Mouse (Mus musculus): Measurements from ENCODE around the gene Lactbl1. TPM values are rescaled to one million over a fixed set of nuclear protein-coding genes. Genes with fewer than 3 reads are reported as not detected.
A peak's percentile ranks its signal among the peaks of the same experiment; 100 is the strongest.

Gene Lactbl1
- total RNA-seq, 1 experiment = not detected

DNA sequence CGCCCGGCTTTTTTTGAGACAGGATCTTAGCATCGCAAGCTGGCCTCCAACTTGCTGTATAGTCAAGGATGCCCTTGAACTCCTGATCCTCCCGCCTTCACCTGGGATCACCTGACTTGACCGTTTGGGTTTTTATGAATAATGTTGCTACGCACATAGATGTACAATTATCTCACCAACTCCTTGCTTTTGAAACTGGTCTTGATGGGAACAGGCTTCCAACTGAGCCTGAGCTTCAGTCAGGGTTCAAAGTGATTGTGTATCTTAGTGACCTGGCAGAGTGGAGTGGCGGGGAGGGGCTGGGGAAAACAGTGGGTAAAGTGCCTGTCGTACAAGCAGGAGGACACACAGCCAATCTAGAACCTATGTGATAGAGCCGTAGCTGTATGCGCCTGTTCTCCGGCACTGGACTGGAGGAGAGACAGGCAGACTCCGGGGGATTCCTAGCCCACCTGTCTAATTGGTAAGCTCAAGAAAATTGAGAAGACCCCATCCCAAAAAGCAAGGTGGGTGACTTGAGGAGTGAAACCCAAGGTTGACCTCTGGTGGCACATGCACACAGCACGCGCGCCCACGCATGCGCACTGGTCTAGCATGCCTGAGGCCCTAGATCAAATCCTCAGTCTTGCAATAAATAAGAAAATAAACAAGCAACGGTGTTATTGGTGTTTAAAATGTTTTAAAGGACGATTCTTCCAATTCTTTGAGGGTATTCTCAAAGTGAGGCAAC, 16.5 kb upstream of the Lactbl1 start:
- in situ Hi-C loops (cut with MboI; ENCODE audit: low sequenced_read_pairs in 2 of 2, unreplicated experiment in 2 of 2) = loop anchor here in 1 of 2 experiments (25.0 kb wide), 1 partner anchor 244 kb away; no protein-coding TSS in a partner anchor
- Histone ChIP-seq H3K4me1 (ENCODE audit: control insufficient read depth in 2 of 2, insufficient read depth in 2 of 2, low read length in 2 of 2, poor library complexity in 1 of 2) (peaks cover 5 to 6% of the 10 kb centered on the region in 2 experiments), H3K9ac (ENCODE audit: insufficient read depth, low read depth, low read length, poor library complexity, severe bottlenecking) (no peak overlapping the region; the same call in 1 of the 2 replicates), H3K9me3 (ENCODE audit: control insufficient read depth, insufficient read depth, low read depth, low read length) (no peaks in the 10 kb centered on the region), H3K27ac (ENCODE audit: insufficient read depth, low read depth, low read length, poor library complexity, severe bottlenecking) (no peak overlapping the region), H3K36me3 (ENCODE audit: control insufficient read depth, insufficient read depth, low read length, poor library complexity, severe bottlenecking) (no peaks in the 10 kb centered on the region), H3K4me3 (ENCODE audit: insufficient read depth in 1 of 2, low read depth in 1 of 2, low read length in 2 of 2, poor library complexity in 1 of 2, severe bottlenecking in 1 of 2) (no peak overlapping the region)
- DNase-seq (ENCODE audit: low read depth, low spot score) = no peak
- TF ChIP-seq MAFK (IDR thresholded peaks at IDR 0.05; ENCODE audit: insufficient read depth, low read depth, low read length) (no peak), CHD2 (IDR thresholded peaks at IDR 0.05; ENCODE audit: low read depth, low read length) (no peak), ZC3H11A (IDR thresholded peaks at IDR 0.05; ENCODE audit: borderline replicate concordance, low read depth, low read length) (no peak), ZNF384 (IDR thresholded peaks at IDR 0.05; ENCODE audit: low read depth, low read length) (no peak), HCFC1 (IDR thresholded peaks at IDR 0.05; ENCODE audit: borderline replicate concordance, insufficient read depth, low read length) (no peak)

DNA sequence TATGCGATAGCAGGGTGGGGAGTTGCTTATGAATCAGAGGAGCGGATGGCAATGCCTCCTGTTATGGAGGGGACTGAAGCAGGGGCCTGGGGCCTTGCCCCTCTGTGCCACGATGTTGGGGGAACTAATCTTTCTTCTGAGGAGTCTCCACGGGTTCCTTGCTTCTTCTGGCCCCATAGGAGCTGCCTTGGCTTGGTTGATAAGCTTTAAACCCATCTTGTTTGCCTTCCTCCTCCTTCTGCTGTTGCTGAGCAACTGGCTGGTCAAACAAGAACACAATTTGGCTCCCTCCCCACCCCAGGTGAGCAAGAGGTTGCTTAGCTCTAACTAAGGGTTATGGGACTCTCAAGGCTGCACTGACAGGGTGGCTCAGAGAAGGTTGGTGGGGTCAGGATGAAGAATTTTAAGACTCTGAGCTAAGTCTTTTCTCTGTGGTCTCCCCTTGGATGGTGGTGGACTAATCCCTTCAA, 12.0 kb upstream of the Lactbl1 start, which contains the start of gene Tex46:
Gene Tex46, plus strand, starts transcription at position 51 of the 470 bp plus-strand sequence.
- Histone ChIP-seq H3K27ac (ENCODE audit: insufficient read depth, low read depth, low read length, poor library complexity, severe bottlenecking) (no peak within 1 kb of the TSS), H3K9ac (ENCODE audit: insufficient read depth, low read depth, low read length, poor library complexity, severe bottlenecking) (no peak within 1 kb of the TSS), H3K4me1 (ENCODE audit: control insufficient read depth in 2 of 2, insufficient read depth in 2 of 2, low read length in 2 of 2, poor library complexity in 1 of 2) (peaks cover 2 to 6% of the 10 kb centered on the region in 2 experiments; a peak in 3 of 4 replicates), H3K9me3 (ENCODE audit: control insufficient read depth, insufficient read depth, low read depth, low read length) (no peaks in the 10 kb centered on the region), H3K4me3 (ENCODE audit: insufficient read depth in 1 of 2, low read depth in 1 of 2, low read length in 2 of 2, poor library complexity in 1 of 2, severe bottlenecking in 1 of 2) (no peak within 1 kb of the TSS), H3K36me3 (ENCODE audit: control insufficient read depth, insufficient read depth, low read length, poor library complexity, severe bottlenecking) (no peaks in the 10 kb centered on the region)
- DNase-seq (ENCODE audit: low read depth, low spot score) = no peak
- in situ Hi-C loops (cut with MboI; ENCODE audit: low sequenced_read_pairs in 2 of 2, unreplicated experiment in 2 of 2) = loop anchor here in 1 of 2 experiments (10.0 to 25.0 kb wide), 2 partner anchors 156 to 248 kb away; no protein-coding TSS in a partner anchor
- no peak for TF ChIP-seq ZNF384 (IDR thresholded peaks at IDR 0.05; ENCODE audit: low read depth, low read length)
- no peak for TF ChIP-seq MAFK (IDR thresholded peaks at IDR 0.05; ENCODE audit: insufficient read depth, low read depth, low read length)
- TF ChIP-seq HCFC1 (IDR thresholded peaks at IDR 0.05; ENCODE audit: borderline replicate concordance, insufficient read depth, low read length) = no peak
- no peak for TF ChIP-seq CHD2 (IDR thresholded peaks at IDR 0.05; ENCODE audit: low read depth, low read length)
- no peak for TF ChIP-seq ZC3H11A (IDR thresholded peaks at IDR 0.05; ENCODE audit: borderline replicate concordance, low read depth, low read length)

DNA sequence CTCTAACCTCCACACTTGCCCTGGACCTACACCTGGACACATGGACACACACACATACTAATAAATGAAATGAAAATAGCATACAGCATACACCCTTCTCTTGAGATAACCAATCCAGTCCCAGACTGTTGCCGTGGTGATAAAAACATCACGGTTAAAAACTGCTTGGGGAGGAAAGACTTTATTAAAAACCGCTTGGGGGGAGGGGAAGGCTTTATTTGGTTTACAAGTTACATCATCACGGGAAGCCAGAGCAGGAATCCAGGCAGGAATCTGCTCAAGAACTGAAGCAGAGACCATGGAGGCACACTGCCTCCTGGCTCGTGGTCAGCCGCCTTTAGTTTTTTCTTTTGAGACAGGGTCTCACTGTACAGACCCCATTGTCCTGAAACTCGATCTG, 8.8 kb upstream of the Lactbl1 start:
- DNase-seq (ENCODE audit: low read depth, low spot score) = no peak
- Histone ChIP-seq H3K9ac (ENCODE audit: insufficient read depth, low read depth, low read length, poor library complexity, severe bottlenecking) (no peak overlapping the region), H3K9me3 (ENCODE audit: control insufficient read depth, insufficient read depth, low read depth, low read length) (no peaks in the 10 kb centered on the region), H3K36me3 (ENCODE audit: control insufficient read depth, insufficient read depth, low read length, poor library complexity, severe bottlenecking) (no peaks in the 10 kb centered on the region), H3K4me1 (ENCODE audit: control insufficient read depth in 2 of 2, insufficient read depth in 2 of 2, low read length in 2 of 2, poor library complexity in 1 of 2) (peaks cover 2 to 8% of the 10 kb centered on the region in 2 experiments; a peak in 3 of 4 replicates), H3K27ac (ENCODE audit: insufficient read depth, low read depth, low read length, poor library complexity, severe bottlenecking) (no peak overlapping the region), H3K4me3 (ENCODE audit: insufficient read depth in 1 of 2, low read depth in 1 of 2, low read length in 2 of 2, poor library complexity in 1 of 2, severe bottlenecking in 1 of 2) (no peak overlapping the region)
- in situ Hi-C loops (cut with MboI; ENCODE audit: low sequenced_read_pairs in 2 of 2, unreplicated experiment in 2 of 2) = loop anchor here in 1 of 2 experiments (10.0 to 25.0 kb wide), 2 partner anchors 159 to 251 kb away; no protein-coding TSS in a partner anchor
- no peak for TF ChIP-seq CHD2 (IDR thresholded peaks at IDR 0.05; ENCODE audit: low read depth, low read length)
- TF ChIP-seq ZNF384 (IDR thresholded peaks at IDR 0.05; ENCODE audit: low read depth, low read length) = no peak
- TF ChIP-seq ZC3H11A (IDR thresholded peaks at IDR 0.05; ENCODE audit: borderline replicate concordance, low read depth, low read length) = no peak
- TF ChIP-seq HCFC1 (IDR thresholded peaks at IDR 0.05; ENCODE audit: borderline replicate concordance, insufficient read depth, low read length) = no peak
- TF ChIP-seq MAFK (IDR thresholded peaks at IDR 0.05; ENCODE audit: insufficient read depth, low read depth, low read length) = no peak

DNA sequence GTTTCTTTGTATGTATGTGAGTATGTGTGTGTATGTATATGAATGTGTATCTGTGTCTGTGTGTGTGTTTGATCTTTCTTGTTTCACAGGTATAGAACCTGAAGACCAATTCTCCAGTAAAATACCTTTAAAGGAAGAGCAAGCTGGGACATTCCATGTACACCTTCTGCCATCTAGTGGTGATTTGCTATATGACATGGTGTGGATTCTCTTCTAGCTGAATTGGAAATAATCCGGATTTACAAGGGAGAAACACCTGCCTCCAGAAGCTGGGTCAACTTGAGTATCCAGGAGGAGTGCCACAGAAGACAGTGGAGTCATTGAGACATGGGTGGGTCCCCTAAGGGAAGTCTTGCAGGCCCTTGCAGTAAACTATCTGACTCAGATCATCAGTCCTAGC, 1.1 kb upstream of the Lactbl1 start:
- in situ Hi-C loops (cut with MboI; ENCODE audit: low sequenced_read_pairs in 2 of 2, unreplicated experiment in 2 of 2) = loop anchor here (10.0 to 25.0 kb wide), 3 partner anchors 167 to 259 kb away; no protein-coding TSS in a partner anchor
- no peak overlapping the region for H3K9ac ChIP-seq (ENCODE audit: insufficient read depth, low read depth, low read length, poor library complexity, severe bottlenecking)
- DNase-seq (ENCODE audit: low read depth, low spot score) = no peak

More for the DNA sequence above, 1.1 kb upstream of the Lactbl1 start:
- Histone ChIP-seq H3K4me1 (ENCODE audit: control insufficient read depth in 2 of 2, insufficient read depth in 2 of 2, low read length in 2 of 2, poor library complexity in 1 of 2) (peaks cover 0 to 13% of the 10 kb centered on the region in 2 experiments; a peak in 1 of 4 replicates), H3K36me3 (ENCODE audit: control insufficient read depth, insufficient read depth, low read length, poor library complexity, severe bottlenecking) (no peaks in the 10 kb centered on the region), H3K9me3 (ENCODE audit: control insufficient read depth, insufficient read depth, low read depth, low read length) (no peaks in the 10 kb centered on the region), H3K27ac (ENCODE audit: insufficient read depth, low read depth, low read length, poor library complexity, severe bottlenecking) (no peak overlapping the region), H3K4me3 (ENCODE audit: insufficient read depth in 1 of 2, low read depth in 1 of 2, low read length in 2 of 2, poor library complexity in 1 of 2, severe bottlenecking in 1 of 2) (no peak overlapping the region)
- TF ChIP-seq ZNF384 (IDR thresholded peaks at IDR 0.05; ENCODE audit: low read depth, low read length) (no peak), CHD2 (IDR thresholded peaks at IDR 0.05; ENCODE audit: low read depth, low read length) (no peak), ZC3H11A (IDR thresholded peaks at IDR 0.05; ENCODE audit: borderline replicate concordance, low read depth, low read length) (peak; percentile 96), MAFK (IDR thresholded peaks at IDR 0.05; ENCODE audit: insufficient read depth, low read depth, low read length) (no peak), HCFC1 (IDR thresholded peaks at IDR 0.05; ENCODE audit: borderline replicate concordance, insufficient read depth, low read length) (no peak)

Measured in ES-E14 (cell line).